Mouse (Mus musculus) layer of hippocampus, postnatal 14 days (tissue): ENCODE data around the gene Gm10065. TPM values are rescaled to one million over a fixed set of nuclear protein-coding genes. Genes with fewer than 3 reads are reported as not detected.
"Not testable (repeated sequence)": the region's sequence is repeated elsewhere in the genome, so short reads cannot be mapped to it uniquely, and the experiment has no call there.

Experiments used
- DNase-seq, 2 experiments: peaks; one replicate each; pipeline ENCODE4 v3.0.0; 2021 to 2022; ENCODE audit warnings: low spot score in 2 of 2, mixed read lengths in 1 of 2
- long read RNA-seq, 2 experiments: library from polyadenylated mRNA; stranded (forward); transcript quantifications; one replicate each; pipeline ENCODE4 v2.0.0; 2021
- total RNA-seq, 2 experiments: library from RNA; stranded (reverse); gene quantifications; 2 replicates each; pipeline ENCODE4 v1.2.3; 2021

The Gm10065 gene
- not detected for total RNA-seq
- long read RNA-seq, experiment 1 = 0 reads
- long read RNA-seq, experiment 2 = 0 reads

DNA sequence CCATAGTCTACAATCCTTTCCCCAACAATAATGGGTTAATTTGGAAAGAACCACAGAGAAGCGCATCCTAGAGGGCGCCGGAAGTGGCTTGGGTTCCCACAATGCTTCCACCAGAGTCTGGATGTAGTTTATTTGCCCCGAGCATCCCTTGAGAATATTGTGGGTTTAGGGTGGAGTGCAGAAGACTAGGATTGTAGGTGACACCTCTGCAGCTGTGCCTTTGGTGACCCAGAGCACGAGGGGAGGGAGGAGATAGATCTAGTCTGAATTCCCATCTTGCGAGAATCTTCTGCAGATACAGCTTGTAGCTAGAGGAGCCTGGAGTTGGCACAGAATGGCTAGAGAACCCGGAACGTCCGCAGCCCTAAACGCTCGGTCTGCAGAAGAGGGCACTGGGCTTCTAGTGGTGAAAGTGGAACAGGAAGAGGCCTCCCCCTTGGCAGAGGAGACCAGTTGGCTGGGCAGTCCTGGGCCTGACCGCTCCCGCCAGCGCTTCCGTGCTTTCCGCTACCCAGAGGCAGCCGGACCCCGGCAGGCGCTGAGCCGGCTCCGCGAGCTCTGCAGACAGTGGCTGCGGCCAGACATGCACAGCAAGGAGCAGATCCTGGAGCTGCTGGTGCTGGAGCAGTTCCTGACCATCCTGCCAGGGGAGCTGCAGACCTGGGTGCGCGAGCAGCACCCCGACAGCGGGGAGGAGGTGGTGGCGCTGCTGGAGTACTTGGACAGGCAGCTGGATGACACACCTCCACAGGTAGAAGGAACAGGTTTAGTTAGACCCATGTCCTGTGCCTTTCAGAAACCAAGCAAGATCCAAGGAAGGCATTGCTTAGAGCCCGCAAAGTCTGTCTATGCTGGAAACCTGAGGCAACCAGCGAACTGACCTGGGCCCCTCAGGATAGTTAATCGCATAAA lies at the start of gene Gm10065, which contains the start of gene Zkscan4:
Gene Gm10065, minus strand, starts transcription at position 683 of the 912 bp plus-strand sequence.
Gene Zkscan4, plus strand, starts transcription at position 149 of the 912 bp plus-strand sequence.
- DNase-seq = peak; percentile 77 to 84

DNA sequence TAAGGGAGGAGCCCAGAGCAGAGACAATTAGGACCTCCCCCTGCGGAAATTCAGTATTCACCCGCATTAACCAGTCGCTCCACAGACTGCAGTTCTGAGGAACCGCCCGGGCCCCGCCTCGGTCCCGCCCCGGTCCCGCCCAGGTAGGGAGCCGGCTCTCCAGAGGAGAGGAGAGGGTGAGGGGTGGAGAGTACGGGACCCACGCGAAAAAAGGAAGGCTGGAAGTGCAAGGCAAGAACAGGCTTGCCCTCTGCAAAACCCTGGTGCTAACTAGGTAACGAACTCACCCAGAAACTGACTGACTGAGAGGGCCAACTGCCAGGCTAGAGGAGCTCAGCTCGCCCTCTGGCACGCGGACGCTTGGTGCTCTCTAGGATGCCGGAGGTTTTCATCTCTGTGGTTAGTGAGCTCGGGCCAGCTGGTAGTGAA lies 27.0 kb upstream of the Gm10065 start:
- DNase-seq = peak; percentile 73 to 81

DNA sequence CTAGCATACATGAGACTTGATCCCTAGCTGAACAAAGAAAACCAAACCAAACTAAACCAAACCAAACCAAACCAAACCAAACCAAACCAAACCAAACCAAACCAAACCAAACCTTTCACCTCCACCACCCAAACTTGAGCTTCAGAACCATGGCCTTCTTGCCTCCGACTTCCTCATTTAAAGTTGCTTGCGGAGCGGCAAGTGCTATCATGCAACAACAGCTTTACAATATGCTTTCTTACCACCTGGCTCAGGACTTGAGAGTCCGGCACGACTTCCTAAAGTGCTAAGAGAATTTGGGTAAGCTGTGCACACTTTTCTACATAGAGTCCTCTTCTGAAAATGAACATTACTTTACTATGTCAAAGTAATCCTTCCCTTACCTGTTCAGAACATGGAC lies 23.1 kb upstream of the Gm10065 start:
- DNase-seq = no peak

DNA sequence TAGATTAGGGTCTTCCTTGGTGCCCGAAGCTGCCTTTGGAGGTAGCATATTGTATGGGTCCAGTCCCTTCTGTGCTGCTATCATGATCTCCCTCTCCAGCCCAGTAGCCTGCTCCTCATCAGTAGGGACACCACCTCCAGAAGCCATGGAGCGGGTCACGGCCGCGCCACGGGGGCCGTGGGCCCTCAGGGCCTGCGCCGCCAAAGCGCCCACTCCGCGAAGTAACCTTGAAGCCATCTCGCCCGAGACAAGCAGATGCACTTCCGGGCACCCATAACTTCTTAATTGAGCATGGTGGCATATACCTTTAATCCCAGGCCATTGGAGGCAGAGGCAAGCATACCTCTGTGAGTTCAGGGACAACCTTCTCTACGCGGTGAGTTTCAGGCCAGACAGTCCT lies 21.9 kb upstream of the Gm10065 start, which contains the start of gene Gm11273:
Gene Gm11273, minus strand, starts transcription at position 237 of the 400 bp plus-strand sequence.
- DNase-seq = not testable (repeated sequence)

GRCm38 (mm10) chr13:21495080-21495479 lies 15.8 kb upstream of the Gm10065 start, which contains the start of gene AK157302:
Gene AK157302, plus strand, starts transcription at chr13:21495223.
- no peak for DNase-seq

DNA sequence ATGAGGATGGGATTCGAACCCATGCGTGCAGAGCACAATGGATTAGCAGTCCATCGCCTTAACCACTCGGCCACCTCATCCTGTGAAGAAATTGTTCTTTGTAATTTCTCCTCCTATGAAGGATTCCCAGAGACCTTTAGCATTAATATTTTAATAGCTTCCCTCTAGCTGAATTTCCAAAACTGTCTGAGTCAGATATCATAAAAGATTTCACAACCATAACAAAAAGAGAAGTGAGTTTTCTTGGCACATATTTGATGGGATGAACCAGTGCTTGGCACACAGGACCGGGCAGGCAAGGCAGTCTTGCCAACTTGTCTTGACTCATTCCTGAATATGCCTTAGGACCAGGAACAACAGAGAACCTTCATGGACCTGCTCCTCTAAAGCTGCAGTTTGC lies 13.6 kb upstream of the Gm10065 start:
- DNase-seq = no peak

GRCm38 (mm10) chr13:21486881-21487280 lies 7.6 kb upstream of the Gm10065 start:
- no peak for DNase-seq

- DNase-seq = no peak
Observed at GRCm38 (mm10) chr13:21472427-21472826, 6.8 kb downstream of the Gm10065 start.

GRCm38 (mm10) chr13:21469097-21469496 lies 10.1 kb downstream of the Gm10065 start:
- DNase-seq = no peak

- DNase-seq = peak; percentile 61 to 76
Observed at GRCm38 (mm10) chr13:21468061-21469019, 10.9 kb downstream of the Gm10065 start, which contains the start of gene Nkapl. Gene Nkapl, minus strand, starts transcription at chr13:21468509.

DNA sequence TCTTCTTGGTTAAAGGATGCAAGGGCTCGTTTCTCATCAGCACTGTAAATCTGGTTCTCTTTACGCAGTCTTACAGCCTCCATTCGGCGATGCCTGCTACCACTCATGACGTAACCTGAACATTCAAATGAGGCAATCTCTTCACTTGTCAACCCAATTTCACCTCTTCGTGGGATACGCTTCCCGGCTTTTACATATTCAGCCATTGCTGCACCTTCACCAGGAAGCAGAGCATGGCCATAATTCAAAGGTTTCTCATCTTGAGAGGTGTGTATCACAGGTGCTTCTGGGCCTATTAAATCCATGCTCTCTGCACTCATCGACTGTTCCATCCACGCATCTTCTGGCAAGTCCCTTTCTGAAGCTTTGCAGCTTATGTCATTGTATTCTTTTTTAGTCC lies 11.9 kb downstream of the Gm10065 start:
- no peak for DNase-seq

GRCm38 (mm10) chr13:21462516-21462915 lies 16.7 kb downstream of the Gm10065 start:
- DNase-seq = not testable (repeated sequence)

GRCm38 (mm10) chr13:21456347-21456746 lies 22.9 kb downstream of the Gm10065 start:
- DNase-seq = no peak

GRCm38 (mm10) chr13:21454133-21454532 lies 25.1 kb downstream of the Gm10065 start:
- DNase-seq = no peak

DNA sequence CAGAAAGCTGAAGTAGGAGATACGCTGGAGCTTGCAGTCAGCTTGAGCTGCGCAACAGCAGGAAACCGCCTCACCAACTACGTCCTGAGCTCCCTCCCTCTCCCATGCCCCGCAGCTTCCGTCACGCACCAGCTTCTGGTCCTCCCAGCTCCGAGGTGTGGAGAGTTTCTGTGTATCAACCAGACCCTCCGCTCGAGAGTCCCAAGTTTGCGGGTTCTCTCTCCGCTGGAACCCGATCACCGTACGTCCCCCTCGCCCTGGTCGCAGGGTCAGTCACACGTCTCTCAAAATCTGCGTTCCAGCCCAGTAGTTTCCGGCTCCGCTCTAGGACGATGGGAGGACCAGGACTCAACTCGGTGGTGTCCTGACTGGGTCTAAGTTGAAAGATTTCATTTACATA lies 25.8 kb downstream of the Gm10065 start, which contains the start of gene Zscan26:
Gene Zscan26, minus strand, starts transcription at position 282 of the 400 bp plus-strand sequence.
- DNase-seq = peak; percentile 84 to 85

DNA sequence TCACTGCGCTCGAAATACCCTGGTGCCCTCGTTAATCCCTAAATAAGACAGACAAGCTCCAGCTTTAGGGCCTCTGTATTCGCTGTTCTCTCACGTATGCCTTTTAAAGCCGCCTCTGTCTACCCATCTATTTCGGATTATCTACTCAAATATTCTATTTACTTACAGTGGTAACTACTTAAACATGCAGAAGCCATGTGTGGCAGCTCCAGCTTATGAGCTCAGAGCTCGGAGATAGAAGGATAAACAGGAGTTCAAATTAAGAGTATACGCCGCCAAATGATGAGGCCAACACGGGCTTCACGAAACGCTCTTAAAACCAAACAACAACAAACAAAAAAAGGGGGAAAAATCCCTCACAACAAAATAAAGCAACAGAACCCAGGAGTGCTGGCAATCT lies 26.2 kb downstream of the Gm10065 start:
- DNase-seq = no peak

- DNase-seq = no peak
Observed at GRCm38 (mm10) chr13:21447856-21448614, 31.2 kb downstream of the Gm10065 start.

DNA sequence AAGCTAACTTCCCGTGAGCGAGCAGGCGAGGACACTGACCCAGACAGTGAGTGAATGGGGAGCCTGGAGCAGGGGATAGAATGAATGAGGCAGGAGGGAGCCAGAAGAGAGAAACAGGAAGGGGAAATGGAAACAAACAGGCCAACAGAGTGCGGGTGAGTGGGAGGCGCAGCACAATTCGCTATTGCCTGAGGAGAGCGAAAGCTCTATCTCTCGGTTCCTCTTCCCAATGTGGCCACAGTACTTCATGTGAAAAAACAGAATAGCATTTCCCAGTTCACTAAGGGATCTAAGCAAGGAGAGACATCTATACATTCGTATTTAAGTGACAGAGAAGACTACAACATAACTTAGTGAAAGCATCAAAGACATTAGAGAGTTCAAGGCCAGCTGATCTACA lies 32.4 kb downstream of the Gm10065 start:
- no peak for DNase-seq

GRCm38 (mm10) chr13:21441207-21441572 lies 38.1 kb downstream of the Gm10065 start:
- no peak for DNase-seq

- DNase-seq = peak; percentile 52 to 77
Observed at GRCm38 (mm10) chr13:21440503-21441206, 38.6 kb downstream of the Gm10065 start, which contains the start of gene Pgbd1. Gene Pgbd1, minus strand, starts transcription at chr13:21441058.
